Mouse (Mus musculus) olfactory bulb, adult 2 months (tissue): ENCODE measurements around the gene Top2a.

Experiments
- CTCF ChIP-seq: fragments of 200-500 bp; IDR thresholded peaks from 2 replicates; pipeline ENCODE4 v1.5.1; 2012; ENCODE audit warnings: low read depth, mild to moderate bottlenecking, low read length, moderate library complexity; ENCODE audit not compliant: insufficient read depth
- POLR2A ChIP-seq: fragments of 200-500 bp; IDR thresholded peaks from 2 replicates; pipeline ENCODE4 v1.6.1; 2012; ENCODE audit warnings: mild to moderate bottlenecking, low read depth, low read length, moderate library complexity; ENCODE audit not compliant: insufficient read depth

- TF ChIP-seq POLR2A (no peak), CTCF (no peak)
Measured at GRCm38 (mm10) chr11:98949242-98949957, 74.6 kb downstream of the Top2a start.
